Mouse (Mus musculus): ENCODE results near the gene Carmil1.

Gene Carmil1

GRCm38 (mm10) chr13:24260751-24261591 is 19.6 kb downstream of the Carmil1 start:
- no peak for DNase-seq (ENCODE audit: low spot score in 2 of 2)

GRCm38 (mm10) chr13:24257809-24258208 is 22.8 kb downstream of the Carmil1 start:
- DNase-seq (ENCODE audit: low spot score in 2 of 2) = no peak

- peak; percentile 57 for DNase-seq (ENCODE audit: low spot score in 2 of 2)
These were observed 26.6 kb downstream of the Carmil1 start for GRCm38 (mm10) chr13:24253989-24254388.

- no peak for DNase-seq (ENCODE audit: low spot score in 2 of 2)
These were observed 27.0 kb downstream of the Carmil1 start for GRCm38 (mm10) chr13:24253551-24253950.

- DNase-seq (ENCODE audit: low spot score in 2 of 2) = no peak
These were observed 29.4 kb downstream of the Carmil1 start for GRCm38 (mm10) chr13:24251236-24251635.

GRCm38 (mm10) chr13:24247928-24248327 is 32.7 kb downstream of the Carmil1 start:
- DNase-seq (ENCODE audit: low spot score in 2 of 2) = no peak

- DNase-seq (ENCODE audit: low spot score in 2 of 2) = no peak
These were observed 33.2 kb downstream of the Carmil1 start for GRCm38 (mm10) chr13:24247441-24247840.

GRCm38 (mm10) chr13:24246266-24246665 is 34.3 kb downstream of the Carmil1 start:
- DNase-seq (ENCODE audit: low spot score in 2 of 2) = no peak

- DNase-seq (ENCODE audit: low spot score in 2 of 2) = no peak
These were observed 36.0 kb downstream of the Carmil1 start for GRCm38 (mm10) chr13:24244613-24245012.

- DNase-seq (ENCODE audit: low spot score in 2 of 2) = no peak
These were observed 36.6 kb downstream of the Carmil1 start for GRCm38 (mm10) chr13:24243964-24244363.

GRCm38 (mm10) chr13:24242429-24243106 is 38.0 kb downstream of the Carmil1 start:
- no peak for DNase-seq (ENCODE audit: low spot score in 2 of 2)

- no peak for DNase-seq (ENCODE audit: low spot score in 2 of 2)
These were observed 39.4 kb downstream of the Carmil1 start for GRCm38 (mm10) chr13:24241201-24241600.

- DNase-seq (ENCODE audit: low spot score in 2 of 2) = no peak
These were observed 40.2 kb downstream of the Carmil1 start for GRCm38 (mm10) chr13:24240430-24240829.

GRCm38 (mm10) chr13:24238456-24239120 is 42.0 kb downstream of the Carmil1 start:
- no peak for DNase-seq (ENCODE audit: low spot score in 2 of 2)

- DNase-seq (ENCODE audit: low spot score in 2 of 2) = no peak
These were observed 43.9 kb downstream of the Carmil1 start for GRCm38 (mm10) chr13:24236736-24237135.

GRCm38 (mm10) chr13:24232750-24233149 is 47.8 kb downstream of the Carmil1 start:
- no peak for DNase-seq (ENCODE audit: low spot score in 2 of 2)

- no peak for DNase-seq (ENCODE audit: low spot score in 2 of 2)
These were observed 48.7 kb downstream of the Carmil1 start for GRCm38 (mm10) chr13:24231746-24232483.

- DNase-seq (ENCODE audit: low spot score in 2 of 2) = no peak
These were observed 49.4 kb downstream of the Carmil1 start for GRCm38 (mm10) chr13:24231146-24231545.

- DNase-seq (ENCODE audit: low spot score in 2 of 2) = no peak
These were observed 50.0 kb downstream of the Carmil1 start for GRCm38 (mm10) chr13:24230541-24231095.

GRCm38 (mm10) chr13:24223425-24224201 is 57.0 kb downstream of the Carmil1 start:
- no peak for DNase-seq (ENCODE audit: low spot score in 2 of 2)
